Mouse (Mus musculus): Measurements from ENCODE around the gene Plch2.

The Plch2 gene

GRCm38 (mm10) chr4:155020141-155020540 is 36.4 kb downstream of the Plch2 start:
- no peak for DNase-seq

DNA sequence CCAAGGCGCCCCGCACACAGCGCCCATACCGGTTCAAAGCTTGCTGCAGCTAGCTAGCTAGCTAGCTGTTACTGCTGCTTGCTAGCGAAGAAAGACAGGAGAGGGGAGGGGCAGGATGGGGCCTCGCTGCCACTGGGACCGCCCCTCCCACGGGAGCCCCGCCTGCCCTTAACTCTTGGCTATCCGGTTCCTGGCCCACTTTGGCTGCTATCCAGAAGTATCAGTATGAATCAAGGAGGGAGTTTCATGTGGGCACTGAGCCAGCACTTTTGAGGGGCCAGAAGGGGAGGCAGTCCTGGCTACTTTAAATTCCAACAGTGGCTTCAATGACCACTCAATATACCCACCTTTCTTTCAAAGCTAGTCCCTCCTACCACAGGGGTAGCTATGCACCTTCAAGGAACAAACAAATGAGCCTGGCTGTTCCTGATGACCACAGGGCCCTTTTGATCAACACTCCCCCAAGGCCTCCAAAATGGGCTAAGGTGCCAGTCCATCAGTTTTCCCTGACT is 37.2 kb downstream of the Plch2 start:
- DNase-seq = peak in 1 of 2 experiments; percentile 20

- peak; percentile 12 to 65 for DNase-seq
Observed at GRCm38 (mm10) chr4:155018601-155019335, 37.8 kb downstream of the Plch2 start.

DNA sequence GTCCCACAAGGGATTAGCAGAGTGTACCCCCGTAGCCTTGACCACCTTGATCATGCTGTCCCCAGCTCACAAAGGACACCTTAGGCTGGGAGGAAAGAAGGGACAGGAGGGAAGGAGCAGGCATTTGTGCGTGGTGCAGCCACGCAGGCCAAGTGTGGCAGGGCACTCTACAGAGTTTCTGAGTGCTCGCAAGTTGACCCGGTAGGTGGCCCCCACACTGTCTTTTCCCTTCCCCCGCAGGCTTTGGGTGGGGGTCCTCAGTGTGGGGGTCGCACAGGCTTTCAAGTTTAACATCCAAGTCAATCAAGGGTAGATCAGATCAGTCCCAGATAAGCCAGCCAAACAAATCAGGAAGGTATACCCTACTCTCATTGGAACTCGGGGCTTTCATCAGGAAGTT is 38.5 kb downstream of the Plch2 start:
- no peak for DNase-seq

GRCm38 (mm10) chr4:155017253-155017878 is 39.2 kb downstream of the Plch2 start:
- DNase-seq = no peak

- DNase-seq = no peak
Observed at GRCm38 (mm10) chr4:155016807-155017206, 39.8 kb downstream of the Plch2 start.

DNA sequence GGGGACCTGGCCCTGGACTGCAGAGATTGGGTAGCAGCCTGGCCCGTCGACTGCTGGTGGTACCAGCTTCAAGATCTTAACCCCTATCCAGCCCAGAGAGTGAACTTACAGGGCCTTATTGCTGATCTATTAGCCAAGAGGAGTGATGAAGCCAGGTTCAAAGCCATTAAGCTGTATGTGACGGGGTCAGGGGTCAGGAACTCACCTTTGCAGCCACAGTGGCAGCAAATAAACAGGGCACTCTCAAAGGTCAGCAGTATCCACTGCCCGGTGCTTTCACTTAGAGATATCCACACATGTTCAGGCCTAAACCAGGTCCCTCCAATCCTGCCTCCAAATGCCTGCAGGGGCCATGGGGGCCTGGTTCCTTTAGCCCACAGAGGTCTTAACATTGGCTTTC is 41.0 kb downstream of the Plch2 start:
- DNase-seq = no peak

DNA sequence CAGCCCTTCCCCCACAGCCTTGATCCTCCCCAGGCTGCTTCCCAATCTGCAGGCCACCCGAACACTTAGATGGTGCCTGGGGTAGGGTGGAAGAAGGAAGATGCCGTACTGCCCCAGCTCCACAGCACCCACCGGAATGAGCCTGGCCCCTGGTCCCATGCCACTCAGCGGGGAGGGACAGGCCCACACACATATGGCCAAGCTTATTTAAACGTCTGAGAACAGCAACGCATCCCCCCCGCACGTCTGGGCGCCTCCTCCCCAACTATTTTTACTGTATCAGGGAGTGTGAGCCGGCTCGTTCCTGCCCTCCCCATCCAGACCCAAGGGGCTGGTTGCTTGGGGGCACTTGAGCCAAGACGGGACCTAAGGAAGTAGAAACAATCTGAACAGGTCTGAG is 41.8 kb downstream of the Plch2 start:
- DNase-seq = no peak

GRCm38 (mm10) chr4:155014244-155014643 is 42.3 kb downstream of the Plch2 start:
- DNase-seq = no peak

- DNase-seq = peak; percentile 30 to 77
Observed at GRCm38 (mm10) chr4:155012788-155013187, 43.8 kb downstream of the Plch2 start.

GRCm38 (mm10) chr4:155012115-155012514 is 44.5 kb downstream of the Plch2 start:
- DNase-seq = no peak

DNA sequence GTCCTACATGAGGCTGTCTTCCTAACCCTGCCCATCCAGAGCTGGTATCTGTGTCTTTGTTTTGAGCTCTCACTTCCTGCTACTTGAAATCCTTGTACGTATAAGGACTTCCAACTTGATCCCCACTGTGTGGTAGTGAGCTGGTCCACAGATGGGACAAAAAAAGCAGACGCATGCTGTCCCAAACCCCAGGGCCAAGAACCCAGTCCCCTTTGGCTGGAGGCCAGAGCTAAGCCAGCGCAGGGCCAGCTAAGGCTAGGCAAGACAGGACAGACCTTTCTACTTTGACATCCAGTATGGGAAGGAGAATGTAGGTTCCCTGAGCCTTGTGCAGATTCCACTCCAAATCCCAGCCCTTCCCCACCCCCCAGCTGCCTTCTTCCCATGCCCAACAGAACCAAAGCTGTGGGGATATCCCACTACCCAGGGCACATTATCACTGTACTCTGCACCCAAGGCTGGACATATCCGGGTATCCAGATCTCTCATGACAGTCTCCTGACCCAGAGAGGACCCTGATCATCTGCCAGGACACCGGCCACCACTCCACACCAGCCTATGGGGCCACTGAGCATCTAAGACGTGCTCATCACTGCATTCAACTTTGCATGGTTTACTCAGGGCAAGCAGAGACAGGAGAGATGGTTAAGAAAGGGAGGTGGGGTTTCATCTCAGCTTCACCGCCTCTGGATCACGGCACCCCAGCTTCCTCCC is 45.1 kb downstream of the Plch2 start:
- DNase-seq = no peak

DNA sequence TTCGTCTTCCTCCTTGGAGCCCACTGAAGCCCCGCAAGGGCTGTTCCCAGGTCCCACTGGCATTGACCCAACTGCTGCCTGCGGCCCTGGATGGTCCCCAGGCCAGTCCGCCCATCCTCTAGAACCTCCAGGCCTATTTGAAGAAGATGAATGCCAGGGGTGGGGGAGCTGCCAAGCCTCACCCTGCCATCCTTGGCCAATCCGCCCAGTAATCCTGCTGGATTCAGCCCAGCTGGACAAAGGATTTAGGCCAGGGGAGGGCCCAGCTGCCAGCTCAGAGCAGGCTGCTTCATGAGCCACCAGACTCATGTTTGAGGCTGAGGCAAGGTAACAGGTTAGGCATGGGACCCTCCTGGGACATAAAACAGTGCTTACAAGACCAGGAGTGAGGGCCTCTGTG is 45.7 kb downstream of the Plch2 start:
- DNase-seq = no peak

DNA sequence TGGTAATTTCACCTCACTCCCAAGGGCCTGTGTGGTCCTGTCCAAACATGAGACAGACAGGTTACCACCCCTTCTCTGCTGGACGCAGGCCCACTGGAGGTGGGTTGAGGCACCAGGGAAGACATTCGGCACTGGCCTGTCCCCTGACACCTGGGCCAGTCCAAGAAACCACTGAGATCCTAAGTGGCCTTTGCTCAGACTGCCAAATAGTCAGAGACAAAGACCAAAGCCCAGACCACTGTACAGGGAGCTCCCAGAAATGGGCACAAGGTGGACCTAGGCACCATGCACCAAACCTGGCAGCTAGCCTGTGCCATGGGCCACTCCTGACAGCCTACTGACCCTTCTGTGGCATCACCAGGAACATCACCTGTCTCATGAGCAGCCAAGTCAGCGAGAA is 47.4 kb downstream of the Plch2 start:
- no peak for DNase-seq

DNA sequence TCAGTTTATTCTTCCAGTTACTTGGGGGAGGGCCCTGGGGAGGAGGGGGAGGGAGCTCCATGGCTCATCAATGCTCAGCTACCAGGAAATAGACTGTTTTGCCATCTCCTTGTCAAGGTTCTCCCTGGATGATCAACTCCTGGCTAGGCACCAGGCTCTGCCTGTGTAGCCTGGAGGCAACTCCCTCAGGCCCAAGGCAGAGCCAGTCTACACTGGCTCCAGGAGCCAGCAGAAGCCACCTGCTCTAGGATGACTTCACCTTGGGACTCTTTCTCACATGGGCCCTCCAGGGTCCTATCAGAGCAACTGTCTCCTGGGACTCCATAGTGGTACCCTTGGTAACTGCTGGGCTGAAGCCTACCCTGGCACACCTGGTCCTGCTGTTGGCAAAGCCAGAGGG is 48.5 kb downstream of the Plch2 start:
- no peak for DNase-seq

GRCm38 (mm10) chr4:155007641-155008040 is 48.9 kb downstream of the Plch2 start:
- DNase-seq = no peak

DNA sequence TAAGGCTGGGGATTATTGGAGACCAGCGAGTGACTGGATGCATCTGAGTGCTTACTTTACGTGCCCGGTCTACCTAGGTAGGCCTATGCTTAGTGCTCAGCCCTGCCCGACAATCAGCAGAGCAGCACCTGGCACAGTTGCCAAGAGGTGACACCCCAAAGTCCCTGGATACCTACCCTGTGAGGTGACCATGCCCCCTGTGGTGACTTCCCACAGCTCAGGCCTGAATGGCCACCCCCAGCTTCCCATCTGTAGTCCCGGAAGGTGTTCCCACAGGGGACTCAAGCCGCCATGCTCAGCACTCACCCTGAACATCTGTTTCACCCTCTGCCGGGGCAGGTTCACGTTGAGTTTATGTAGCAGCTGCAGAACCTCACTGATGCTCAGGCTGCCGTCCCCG is 50.3 kb downstream of the Plch2 start:
- DNase-seq = no peak

- DNase-seq = no peak
Observed at GRCm38 (mm10) chr4:155005278-155005677, 51.3 kb downstream of the Plch2 start.

GRCm38 (mm10) chr4:154999379-154999778 is 57.2 kb downstream of the Plch2 start:
- DNase-seq = no peak

GRCm38 (mm10) chr4:154996572-154997154 is 59.9 kb downstream of the Plch2 start:
- peak; percentile 13 to 25 for DNase-seq

DNA sequence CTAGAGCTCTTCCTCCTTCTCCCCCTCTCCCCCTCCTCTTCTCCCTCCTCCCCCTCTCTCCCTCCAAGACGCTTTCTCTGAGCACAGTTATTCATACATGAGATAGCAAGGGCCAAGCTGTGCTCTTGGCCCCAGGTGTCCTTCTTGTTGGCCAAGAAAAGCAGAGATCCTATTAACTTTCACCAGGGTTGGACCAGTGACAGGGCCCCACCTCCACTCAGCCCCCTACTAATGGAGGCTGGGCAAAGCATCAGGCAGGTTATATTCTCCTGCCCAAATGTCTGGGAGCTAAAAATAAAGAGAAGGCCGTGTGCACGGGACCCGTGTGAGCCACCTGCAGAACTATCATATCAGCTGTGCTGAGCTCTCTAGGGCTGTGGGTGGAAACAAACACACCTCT is 61.7 kb downstream of the Plch2 start:
- no peak for DNase-seq

GRCm38 (mm10) chr4:154986750-154987149 is 69.8 kb downstream of the Plch2 start:
- no peak for DNase-seq

- peak; percentile 62 to 90 for DNase-seq
Observed at GRCm38 (mm10) chr4:154986096-154986495, 70.5 kb downstream of the Plch2 start.

Data from kidney, postnatal 36 days (tissue).